Mouse (Mus musculus) bone marrow macrophage, adult 2 months (primary cell): ENCODE results near the gene Mthfr.

Experiments
- CTCF ChIP-seq: IDR thresholded peaks from 2 replicates; pipeline ENCODE4 v1.5.1; 2012; ENCODE audit warnings: low read depth, mild to moderate bottlenecking, low read length, moderate library complexity
- POLR2A ChIP-seq: IDR thresholded peaks from 2 replicates; pipeline ENCODE4 v1.6.1; 2012; ENCODE audit warnings: mild to moderate bottlenecking, low read depth, low read length, borderline replicate concordance

- TF ChIP-seq CTCF (no peak), POLR2A (no peak)
Measured at GRCm38 (mm10) chr4:148067346-148067745, 28.5 kb downstream of the Mthfr start.
